Mouse (Mus musculus) myocyte (in vitro differentiated cells): ENCODE data around the gene Cdkn2a.

Experiments used
- CEBPB ChIP-seq: IDR thresholded peaks from 2 replicates; pipeline ENCODE4 v1.6.1; 2011; ENCODE audit warnings: mild to moderate bottlenecking, moderate library complexity; ENCODE audit not compliant: poor library complexity, insufficient read depth, severe bottlenecking
- E2F4 ChIP-seq: IDR thresholded peaks from one replicate; pipeline ENCODE4 v1.6.1; 2011; ENCODE audit warnings: mild to moderate bottlenecking, control low read depth, moderate library complexity; ENCODE audit not compliant: insufficient read depth
- MAX ChIP-seq: IDR thresholded peaks from one replicate; pipeline ENCODE4 v1.6.1; 2011; ENCODE audit warnings: low read depth, mild to moderate bottlenecking, control low read depth
- MYOD1 ChIP-seq, 3 experiments: IDR thresholded peaks; one replicate each; pipeline ENCODE4 v1.6.1; 2011; ENCODE audit warnings: control low read depth in 2 of 3, low read depth in 2 of 3, mild to moderate bottlenecking in 2 of 3, moderate library complexity in 1 of 3; ENCODE audit not compliant: insufficient read length in 2 of 3, control insufficient read depth in 1 of 3
- POLR2A ChIP-seq: IDR thresholded peaks from one replicate; pipeline ENCODE4 v1.6.1; 2011; ENCODE audit warnings: low read depth, mild to moderate bottlenecking, control low read depth, moderate library complexity; ENCODE audit not compliant: insufficient read length
- POLR2AphosphoS2 ChIP-seq: IDR thresholded peaks from one replicate; pipeline ENCODE4 v1.6.1; 2011; ENCODE audit warnings: low read depth, control low read depth; ENCODE audit not compliant: insufficient read length
- REST ChIP-seq: IDR thresholded peaks from one replicate; pipeline ENCODE4 v1.6.1; 2011; ENCODE audit warnings: mild to moderate bottlenecking, control low read depth, moderate library complexity; ENCODE audit not compliant: insufficient read depth, insufficient read length
- TCF12 ChIP-seq: IDR thresholded peaks from one replicate; pipeline ENCODE4 v1.6.1; 2011; ENCODE audit warnings: mild to moderate bottlenecking, control low read depth; ENCODE audit not compliant: poor library complexity, insufficient read depth, severe bottlenecking
- USF1 ChIP-seq: IDR thresholded peaks from one replicate; pipeline ENCODE4 v1.6.1; 2011; ENCODE audit warnings: low read depth, mild to moderate bottlenecking, control low read depth, moderate library complexity

- TF ChIP-seq POLR2A (no peak), MAX (no peak), POLR2AphosphoS2 (no peak), TCF12 (no peak), USF1 (no peak), MYOD1 (IDR thresholded peaks at IDR 0.05; ENCODE audit: control insufficient read depth in 1 of 3, insufficient read length in 2 of 3, low read depth in 2 of 3) (no peak), E2F4 (no peak), CEBPB (no peak), REST (no peak)
Observed at GRCm38 (mm10) chr4:89303281-89303995, 9.0 kb upstream of the Cdkn2a start.
